Mouse (Mus musculus) erythroid progenitor cell, adult 5-6 weeks (primary cell): ENCODE results near the gene Myadml2. TPM values are rescaled to one million over a fixed set of nuclear protein-coding genes. Genes with fewer than 3 reads are reported as not detected.

Source experiments
- total RNA-seq, 2 experiments: library from RNA; stranded (forward) in 1 of 2; stranded (reverse) in 1 of 2; fragments of 150-400 nt in 1 of 2; fragments of 186-747, 209-891 nt in 1 of 2; gene quantifications; 2 replicates each; pipeline versions ENCODE4 v1.2.3 to v1.2.4; 2015 to 2017; ENCODE audit warnings: low replicate concordance in 2 of 2

Gene Myadml2
- total RNA-seq, 2 experiments from 2014 or later, result not detected

Other genes with a start within 250 kb of the Myadml2 start
Only the 30 nearest of the 32 such genes appear.
- gene Pde6g, start 194.7 kb downstream of the Myadml2 start, total RNA-seq (2015; ENCODE audit: low replicate concordance), result not detected in 2 replicates
- not detected in 2 replicates for gene Pde6g, start 194.7 kb downstream of the Myadml2 start, total RNA-seq (2017; ENCODE audit: low replicate concordance)
- 4.3 TPM in 1 of 2 replicates, not detected in the other for gene Oxld1, start 190.1 kb downstream of the Myadml2 start, total RNA-seq (2015; ENCODE audit: low replicate concordance)
- gene Oxld1, start 190.1 kb downstream of the Myadml2 start, total RNA-seq (2017; ENCODE audit: low replicate concordance), result 1.4 and 5.0 TPM in 2 replicates
- gene Ccdc137, start 190.0 kb downstream of the Myadml2 start, total RNA-seq (2015; ENCODE audit: low replicate concordance), result 5.8 and 26.8 TPM in 2 replicates
- gene Ccdc137, start 190.0 kb downstream of the Myadml2 start, total RNA-seq (2017; ENCODE audit: low replicate concordance), result 21.2 and 24.0 TPM in 2 replicates
- 13.8 and 22.0 TPM in 2 replicates for gene Arl16, start 180.6 kb downstream of the Myadml2 start, total RNA-seq (2015; ENCODE audit: low replicate concordance)
- 3.8 and 16.7 TPM in 2 replicates for gene Arl16, start 180.6 kb downstream of the Myadml2 start, total RNA-seq (2017; ENCODE audit: low replicate concordance)
- 10.8 and 17.6 TPM in 2 replicates for gene Mrpl12, start 163.5 kb downstream of the Myadml2 start, total RNA-seq (2015; ENCODE audit: low replicate concordance)
- gene Mrpl12, start 163.5 kb downstream of the Myadml2 start, total RNA-seq (2017; ENCODE audit: low replicate concordance), result 11.6 and 13.7 TPM in 2 replicates
- gene Slc25a10, start 156.3 kb downstream of the Myadml2 start, total RNA-seq (2015; ENCODE audit: low replicate concordance), result 7.2 and 17.6 TPM in 2 replicates
- 25.4 and 40.1 TPM in 2 replicates for gene Slc25a10, start 156.3 kb downstream of the Myadml2 start, total RNA-seq (2017; ENCODE audit: low replicate concordance)
- gene Gcgr, start 117.5 kb downstream of the Myadml2 start, total RNA-seq (2015; ENCODE audit: low replicate concordance), result not detected in 2 replicates
- gene Gcgr, start 117.5 kb downstream of the Myadml2 start, total RNA-seq (2017; ENCODE audit: low replicate concordance), result not detected in 2 replicates
- gene Mcrip1, start 98.4 kb downstream of the Myadml2 start, total RNA-seq (2015; ENCODE audit: low replicate concordance), result 19.8 and 23.5 TPM in 2 replicates
- gene Mcrip1, start 98.4 kb downstream of the Myadml2 start, total RNA-seq (2017; ENCODE audit: low replicate concordance), result 1.7 and 5.6 TPM in 2 replicates
- gene Ppp1r27, start 97.0 kb downstream of the Myadml2 start, total RNA-seq (2015; ENCODE audit: low replicate concordance), result not detected in 2 replicates
- not detected in 2 replicates for gene Ppp1r27, start 97.0 kb downstream of the Myadml2 start, total RNA-seq (2017; ENCODE audit: low replicate concordance)
- gene P4hb, start 74.9 kb downstream of the Myadml2 start, total RNA-seq (2015; ENCODE audit: low replicate concordance), result 101 and 104 TPM in 2 replicates
- 112 and 141 TPM in 2 replicates for gene P4hb, start 74.9 kb downstream of the Myadml2 start, total RNA-seq (2017; ENCODE audit: low replicate concordance)
- 134 and 150 TPM in 2 replicates for gene Arhgdia, start 66.5 kb downstream of the Myadml2 start, total RNA-seq (2015; ENCODE audit: low replicate concordance)
- 45.3 and 49.3 TPM in 2 replicates for gene Arhgdia, start 66.5 kb downstream of the Myadml2 start, total RNA-seq (2017; ENCODE audit: low replicate concordance)
- 72.9 and 87.2 TPM in 2 replicates for gene Alyref, start 49.8 kb downstream of the Myadml2 start, total RNA-seq (2015; ENCODE audit: low replicate concordance)
- 142 and 227 TPM in 2 replicates for gene Alyref, start 49.8 kb downstream of the Myadml2 start, total RNA-seq (2017; ENCODE audit: low replicate concordance)
- 28.1 and 35.0 TPM in 2 replicates for gene Anapc11, start 49.7 kb downstream of the Myadml2 start, total RNA-seq (2015; ENCODE audit: low replicate concordance)
- gene Anapc11, start 49.7 kb downstream of the Myadml2 start, total RNA-seq (2017; ENCODE audit: low replicate concordance), result 2.8 and 12.1 TPM in 2 replicates
- not detected in 2 replicates for gene Npb, start 39.7 kb downstream of the Myadml2 start, total RNA-seq (2015; ENCODE audit: low replicate concordance)
- not detected in 2 replicates for gene Npb, start 39.7 kb downstream of the Myadml2 start, total RNA-seq (2017; ENCODE audit: low replicate concordance)
- 13.3 and 14.7 TPM in 2 replicates for gene Pcyt2, start 30.2 kb downstream of the Myadml2 start, total RNA-seq (2015; ENCODE audit: low replicate concordance)
- gene Pcyt2, start 30.2 kb downstream of the Myadml2 start, total RNA-seq (2017; ENCODE audit: low replicate concordance), result 20.7 and 23.1 TPM in 2 replicates
- gene Sirt7, start 22.9 kb downstream of the Myadml2 start, total RNA-seq (2015; ENCODE audit: low replicate concordance), result 59.9 and 61.3 TPM in 2 replicates
- 81.2 and 85.6 TPM in 2 replicates for gene Sirt7, start 22.9 kb downstream of the Myadml2 start, total RNA-seq (2017; ENCODE audit: low replicate concordance)
- gene Mafg, start 14.6 kb downstream of the Myadml2 start, total RNA-seq (2015; ENCODE audit: low replicate concordance), result 36.0 TPM in 2 replicates
- 71.3 and 91.6 TPM in 2 replicates for gene Mafg, start 14.6 kb downstream of the Myadml2 start, total RNA-seq (2017; ENCODE audit: low replicate concordance)
- gene Pycr1, start 4.4 kb downstream of the Myadml2 start, total RNA-seq (2015; ENCODE audit: low replicate concordance), result 2.1 TPM in 1 of 2 replicates, not detected in the other
- gene Pycr1, start 4.4 kb downstream of the Myadml2 start, total RNA-seq (2017; ENCODE audit: low replicate concordance), result 1.1 TPM in 1 of 2 replicates, not detected in the other
- gene Notum, start 13.0 kb upstream of the Myadml2 start, total RNA-seq (2015; ENCODE audit: low replicate concordance), result not detected in 2 replicates
- gene Notum, start 13.0 kb upstream of the Myadml2 start, total RNA-seq (2017; ENCODE audit: low replicate concordance), result not detected in 2 replicates
- gene Aspscr1, start 24.8 kb upstream of the Myadml2 start, total RNA-seq (2015; ENCODE audit: low replicate concordance), result 33.1 and 41.4 TPM in 2 replicates
- 46.0 and 59.7 TPM in 2 replicates for gene Aspscr1, start 24.8 kb upstream of the Myadml2 start, total RNA-seq (2017; ENCODE audit: low replicate concordance)
- 7.1 and 35.3 TPM in 2 replicates for gene Cenpx, start 65.6 kb upstream of the Myadml2 start, total RNA-seq (2015; ENCODE audit: low replicate concordance)
- 15.0 and 21.2 TPM in 2 replicates for gene Cenpx, start 65.6 kb upstream of the Myadml2 start, total RNA-seq (2017; ENCODE audit: low replicate concordance)
- 3.4 and 6.1 TPM in 2 replicates for gene Lrrc45, start 65.8 kb upstream of the Myadml2 start, total RNA-seq (2015; ENCODE audit: low replicate concordance)
- 12.3 and 12.9 TPM in 2 replicates for gene Lrrc45, start 65.8 kb upstream of the Myadml2 start, total RNA-seq (2017; ENCODE audit: low replicate concordance)
- not detected in 2 replicates for gene Rac3, start 73.3 kb upstream of the Myadml2 start, total RNA-seq (2015; ENCODE audit: low replicate concordance)
- 1.3 and 3.5 TPM in 2 replicates for gene Rac3, start 73.3 kb upstream of the Myadml2 start, total RNA-seq (2017; ENCODE audit: low replicate concordance)
- gene Dcxr, start 79.1 kb upstream of the Myadml2 start, total RNA-seq (2015; ENCODE audit: low replicate concordance), result 3.6 TPM in 1 of 2 replicates, not detected in the other
- 7.2 TPM in 1 of 2 replicates, not detected in the other for gene Dcxr, start 79.1 kb upstream of the Myadml2 start, total RNA-seq (2017; ENCODE audit: low replicate concordance)
- gene Cbr2, start 84.0 kb upstream of the Myadml2 start, total RNA-seq (2015; ENCODE audit: low replicate concordance), result 21.8 and 23.4 TPM in 2 replicates
- not detected in 2 replicates for gene Cbr2, start 84.0 kb upstream of the Myadml2 start, total RNA-seq (2017; ENCODE audit: low replicate concordance)
- gene Hmga1b, start 114.6 kb upstream of the Myadml2 start, total RNA-seq (2015; ENCODE audit: low replicate concordance), result 3.2 and 12.6 TPM in 2 replicates
- 3.0 and 5.7 TPM in 2 replicates for gene Hmga1b, start 114.6 kb upstream of the Myadml2 start, total RNA-seq (2017; ENCODE audit: low replicate concordance)
- gene Rfng, start 136.0 kb upstream of the Myadml2 start, total RNA-seq (2015; ENCODE audit: low replicate concordance), result 3.2 and 6.7 TPM in 2 replicates
- gene Rfng, start 136.0 kb upstream of the Myadml2 start, total RNA-seq (2017; ENCODE audit: low replicate concordance), result 0.91 and 1.3 TPM in 2 replicates
- gene Gps1, start 136.1 kb upstream of the Myadml2 start, total RNA-seq (2015; ENCODE audit: low replicate concordance), result 31.4 and 39.0 TPM in 2 replicates
- 17.6 and 19.9 TPM in 2 replicates for gene Gps1, start 136.1 kb upstream of the Myadml2 start, total RNA-seq (2017; ENCODE audit: low replicate concordance)
- 46.1 and 62.0 TPM in 2 replicates for gene Dus1l, start 148.2 kb upstream of the Myadml2 start, total RNA-seq (2015; ENCODE audit: low replicate concordance)
- 15.4 and 24.6 TPM in 2 replicates for gene Dus1l, start 148.2 kb upstream of the Myadml2 start, total RNA-seq (2017; ENCODE audit: low replicate concordance)
- 3.2 and 16.3 TPM in 2 replicates for gene Fasn, start 176.4 kb upstream of the Myadml2 start, total RNA-seq (2015; ENCODE audit: low replicate concordance)
- gene Fasn, start 176.4 kb upstream of the Myadml2 start, total RNA-seq (2017; ENCODE audit: low replicate concordance), result 0.83 and 2.8 TPM in 2 replicates